Mouse (Mus musculus) neural tube, embryonic 12.5 days (tissue): ENCODE measurements around the gene Epc2. TPM values are rescaled to one million over a fixed set of nuclear protein-coding genes. Genes with fewer than 3 reads are reported as not detected.

Source experiments
- ATAC-seq: fragments of 200-750 bp; cut with Nextera tagmentation; 2 replicates; pipeline ENCODE4 v1.8.0; 2017; ENCODE audit warnings: low read depth, mild to moderate bottlenecking, moderate TSS enrichment, moderate library complexity; ENCODE audit not compliant: low FRiP score
- H3K27ac ChIP-seq: fragments of 300-500 bp; sonication (generic); 2 replicates; pipeline ENCODE4 v1.5.1; 2016
- H3K27me3 ChIP-seq: fragments of 300-500 bp; sonication (generic); replicated peaks from 2 replicates; pipeline ENCODE4 v1.6.1; 2016; ENCODE audit warnings: mild to moderate bottlenecking
- H3K36me3 ChIP-seq: fragments of 300-500 bp; sonication (generic); 2 replicates; pipeline ENCODE4 v1.6.1; 2016; ENCODE audit warnings: mild to moderate bottlenecking
- H3K4me1 ChIP-seq: fragments of 300-500 bp; sonication (generic); 2 replicates; pipeline ENCODE4 v1.6.1; 2016
- H3K4me2 ChIP-seq: fragments of 300-500 bp; sonication (generic); replicated peaks from 2 replicates; pipeline ENCODE4 v1.6.1; 2016; ENCODE audit warnings: mild to moderate bottlenecking
- H3K4me3 ChIP-seq: fragments of 300-500 bp; sonication (generic); 2 replicates; pipeline ENCODE4 v1.5.1; 2016
- H3K9ac ChIP-seq: fragments of 300-500 bp; sonication (generic); 2 replicates; pipeline ENCODE4 v1.6.1; 2016; ENCODE audit warnings: mild to moderate bottlenecking
- H3K9me3 ChIP-seq: fragments of 300-500 bp; sonication (generic); 2 replicates; pipeline ENCODE4 v1.6.1; 2016; ENCODE audit warnings: mild to moderate bottlenecking
- WGBS: fragments of 180-500 bp; shearing (Covaris S2); methylation state at CpG from one replicate; pipeline ENCODE4 v1.1.7; 2016; 5-methylcytosine and 5-hydroxymethylcytosine counted together
- polyA plus RNA-seq: library from polyadenylated mRNA; unstranded; fragments of >200 nt; fragmentation: Nextera tagmentation; extraction: Ambion mirVana; gene quantifications from 2 replicates; pipeline ENCODE4 v1.2.1, GENCODE M21; 2016

Epc2 gene
- polyA plus RNA-seq, 1 experiment from 2014 or later: 12.1 TPM

GRCm38 (mm10) chr2:49580585-49580984, 129.3 kb downstream of the Epc2 start:
- 91% methylated on average over 3 of the region's 3 CpGs for WGBS
- Histone ChIP-seq H3K27me3 (no peaks in the 10 kb centered on the region), H3K9me3 (no peaks in the 10 kb centered on the region), H3K36me3 (no peaks in the 10 kb centered on the region), H3K4me3 (no peak overlapping the region), H3K4me2 (no peak overlapping the region), H3K4me1 (no peaks in the 10 kb centered on the region), H3K9ac (no peak overlapping the region), H3K27ac (no peak overlapping the region)
- ATAC-seq: no peak

GRCm38 (mm10) chr2:49582546-49582945, 131.3 kb downstream of the Epc2 start:
- WGBS: 90% methylated on average over 5 of the region's 5 CpGs
- Histone ChIP-seq H3K36me3 (no peaks in the 10 kb centered on the region), H3K4me3 (no peak overlapping the region), H3K4me1 (no peaks in the 10 kb centered on the region), H3K27me3 (no peaks in the 10 kb centered on the region), H3K27ac (no peak overlapping the region), H3K9me3 (no peaks in the 10 kb centered on the region), H3K9ac (no peak overlapping the region), H3K4me2 (no peak overlapping the region)
- no peak for ATAC-seq

DNA sequence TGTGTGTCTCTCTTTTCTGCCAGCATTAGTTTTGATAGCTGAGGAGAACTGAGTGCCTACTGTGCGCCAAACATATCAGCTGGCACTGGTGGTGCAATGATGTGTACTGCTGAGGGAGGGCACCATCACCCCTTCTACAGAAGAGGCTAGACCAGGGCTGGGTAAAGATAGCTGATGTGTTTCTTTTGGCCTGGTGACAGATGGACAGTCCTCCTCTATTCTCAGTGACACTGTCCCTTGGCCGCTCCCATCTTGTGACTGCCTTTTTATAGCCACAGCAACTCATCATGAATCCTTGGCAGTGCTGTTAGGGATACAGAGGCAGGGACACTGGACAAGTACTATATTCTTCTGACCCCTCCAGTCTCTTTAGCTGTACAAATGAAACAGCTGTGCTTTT, 132.0 kb downstream of the Epc2 start:
- 93% methylated on average over 2 of the region's 2 CpGs for WGBS
- Histone ChIP-seq H3K4me1 (no peaks in the 10 kb centered on the region), H3K27ac (no peak overlapping the region), H3K4me3 (no peak overlapping the region), H3K4me2 (no peak overlapping the region), H3K9me3 (no peaks in the 10 kb centered on the region), H3K27me3 (no peaks in the 10 kb centered on the region), H3K36me3 (no peaks in the 10 kb centered on the region), H3K9ac (no peak overlapping the region)
- ATAC-seq: no peak

- Histone ChIP-seq H3K9ac (no peak overlapping the region), H3K4me2 (no peak overlapping the region), H3K36me3 (no peaks in the 10 kb centered on the region), H3K4me3 (no peak overlapping the region), H3K27ac (no peak overlapping the region), H3K4me1 (no peaks in the 10 kb centered on the region), H3K27me3 (no peaks in the 10 kb centered on the region), H3K9me3 (no peaks in the 10 kb centered on the region)
- WGBS: 85% methylated on average over 5 of the region's 5 CpGs
- no peak for ATAC-seq
These were observed 139.2 kb downstream of the Epc2 start for GRCm38 (mm10) chr2:49590450-49590849.

GRCm38 (mm10) chr2:49592926-49593325, 141.6 kb downstream of the Epc2 start:
- Histone ChIP-seq H3K9me3 (no peaks in the 10 kb centered on the region), H3K4me3 (no peak overlapping the region), H3K9ac (no peak overlapping the region), H3K4me1 (no peaks in the 10 kb centered on the region), H3K36me3 (no peaks in the 10 kb centered on the region), H3K27ac (no peak overlapping the region), H3K27me3 (no peaks in the 10 kb centered on the region), H3K4me2 (no peak overlapping the region)
- ATAC-seq: no peak

DNA sequence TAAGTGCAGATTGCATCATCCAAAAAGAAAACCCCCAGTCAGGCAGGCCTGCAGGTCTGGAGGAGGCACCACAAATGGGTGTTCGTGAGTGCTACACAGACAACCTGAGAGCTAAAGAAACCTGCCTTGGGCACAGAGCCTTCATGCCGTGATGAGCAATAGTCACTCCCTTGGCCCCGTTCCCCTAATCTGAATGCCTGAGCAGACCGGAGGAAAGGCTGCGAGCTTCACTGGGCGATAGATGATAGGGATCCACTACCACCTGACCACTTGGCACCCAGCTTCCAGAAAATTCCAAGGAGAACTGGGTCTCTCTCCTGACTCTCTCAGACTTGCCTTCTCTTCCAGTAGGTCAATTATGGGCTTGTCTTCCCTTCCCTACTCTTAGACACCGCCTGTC, 143.6 kb downstream of the Epc2 start:
- H3K9me3 ChIP-seq: no peaks in the 10 kb centered on the region
- H3K27ac ChIP-seq: no peak overlapping the region
- H3K4me1 ChIP-seq: peaks cover 2% of the 10 kb centered on the region
- no peaks in the 10 kb centered on the region for H3K36me3 ChIP-seq
- H3K27me3 ChIP-seq: no peaks in the 10 kb centered on the region
- ATAC-seq: no peak
- H3K4me3 ChIP-seq: no peak overlapping the region
- H3K4me2 ChIP-seq: no peak overlapping the region
- WGBS: 84% methylated on average over 7 of the region's 7 CpGs
- no peak overlapping the region for H3K9ac ChIP-seq

DNA sequence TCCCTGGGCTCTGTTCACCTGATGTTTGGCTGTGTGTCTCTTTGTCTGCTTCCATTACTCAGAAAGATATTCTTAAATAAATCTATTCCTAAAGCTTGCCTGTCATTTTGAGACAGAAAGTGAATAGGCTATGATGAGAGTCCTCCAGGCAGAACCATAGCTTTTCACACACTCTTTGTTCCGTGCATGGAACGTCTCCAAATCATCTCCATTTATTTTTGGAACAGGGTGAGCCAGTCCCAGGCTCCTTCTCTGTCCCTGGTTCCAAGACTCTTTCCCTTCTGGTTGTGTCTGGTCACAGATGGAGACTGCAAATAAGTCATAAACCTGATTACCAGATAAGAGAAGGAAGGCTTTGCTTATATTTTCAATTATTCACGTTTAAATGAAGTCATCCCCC, 145.0 kb downstream of the Epc2 start:
- H3K9me3 ChIP-seq: no peaks in the 10 kb centered on the region
- no peak for ATAC-seq
- WGBS: 80% methylated on average over 3 of the region's 3 CpGs
- no peaks in the 10 kb centered on the region for H3K36me3 ChIP-seq
- H3K4me3 ChIP-seq: no peak overlapping the region
- no peaks in the 10 kb centered on the region for H3K27me3 ChIP-seq
- H3K9ac ChIP-seq: no peak overlapping the region
- H3K27ac ChIP-seq: no peak overlapping the region
- peaks cover 8% of the 10 kb centered on the region for H3K4me1 ChIP-seq
- H3K4me2 ChIP-seq: no peak overlapping the region

- Histone ChIP-seq H3K36me3 (no peaks in the 10 kb centered on the region), H3K4me1 (peaks cover 8% of the 10 kb centered on the region), H3K27me3 (no peaks in the 10 kb centered on the region), H3K27ac (no peak overlapping the region), H3K9ac (no peak overlapping the region), H3K4me3 (no peak overlapping the region), H3K9me3 (no peaks in the 10 kb centered on the region), H3K4me2 (no peak overlapping the region)
- 41% methylated on average over 7 of the region's 7 CpGs for WGBS
- ATAC-seq: peak; percentile 70; the same call in 1 of the 2 replicates
These were observed 148.9 kb downstream of the Epc2 start for GRCm38 (mm10) chr2:49600021-49600681.

Other genes with a start within 250 kb of the Epc2 start
- 165 and 168 TPM in 2 replicates for gene Kif5c, start 167.8 kb downstream of the Epc2 start, polyA plus RNA-seq